Mouse (Mus musculus) megakaryocyte progenitor cell, adult 5-6 weeks (primary cell): ENCODE data around the gene Rabepk. TPM values are rescaled to one million over a fixed set of nuclear protein-coding genes. Genes with fewer than 3 reads are reported as not detected.

Experiments used
- total RNA-seq, 2 experiments: library from RNA; stranded (forward) in 1 of 2; stranded (reverse) in 1 of 2; fragments of 157-497, 149-512 nt in 1 of 2; fragments of 200-1000 nt in 1 of 2; gene quantifications; 2 replicates each; pipeline versions ENCODE4 v1.2.3 to v1.2.4; 2015 to 2017

Rabepk gene
- total RNA-seq, 2 experiments from 2014 or later: 21.7 to 52.7 TPM

Other genes with a start within 250 kb of the Rabepk start
- gene Gapvd1, start 44.7 kb downstream of the Rabepk start, total RNA-seq (2015): 45.4 and 56.7 TPM in 2 replicates
- 73.4 and 83.3 TPM in 2 replicates for gene Gapvd1, start 44.7 kb downstream of the Rabepk start, total RNA-seq (2017)
- gene Hspa5, start 27.9 kb downstream of the Rabepk start, total RNA-seq (2015): 536 and 641 TPM in 2 replicates
- gene Hspa5, start 27.9 kb downstream of the Rabepk start, total RNA-seq (2017): 1,697 and 1,773 TPM in 2 replicates
- 47.7 and 48.8 TPM in 2 replicates for gene Fbxw2, start 26.4 kb upstream of the Rabepk start, total RNA-seq (2015)
- gene Fbxw2, start 26.4 kb upstream of the Rabepk start, total RNA-seq (2017): 49.1 and 54.3 TPM in 2 replicates
- 0.64 TPM in 1 of 2 replicates, not detected in the other for gene Gm34653, start 33.1 kb upstream of the Rabepk start, total RNA-seq (2015)
- not detected in 2 replicates for gene Gm34653, start 33.1 kb upstream of the Rabepk start, total RNA-seq (2017)
- gene Cutal, start 74.5 kb upstream of the Rabepk start, total RNA-seq (2015): not detected in 2 replicates
- not detected in 2 replicates for gene Cutal, start 74.5 kb upstream of the Rabepk start, total RNA-seq (2017)
- gene Psmd5, start 75.1 kb upstream of the Rabepk start, total RNA-seq (2015): 81.7 and 88.9 TPM in 2 replicates
- gene Psmd5, start 75.1 kb upstream of the Rabepk start, total RNA-seq (2017): 27.5 and 33.9 TPM in 2 replicates
- 6.9 and 8.8 TPM in 2 replicates for gene Phf19, start 114.1 kb upstream of the Rabepk start, total RNA-seq (2015)
- gene Phf19, start 114.1 kb upstream of the Rabepk start, total RNA-seq (2017): 6.5 and 10.0 TPM in 2 replicates
- gene Traf1, start 161.9 kb upstream of the Rabepk start, total RNA-seq (2015): 1.3 and 1.4 TPM in 2 replicates
- 0.61 TPM in 1 of 2 replicates, not detected in the other for gene Traf1, start 161.9 kb upstream of the Rabepk start, total RNA-seq (2017)